Mouse (Mus musculus) retina, embryonic 14.5 days (tissue): Measurements from ENCODE around the gene Hcn1.

Experiments used
- DNase-seq: peaks from one replicate; pipeline ENCODE4 v3.0.0-alpha.2; 2015; ENCODE audit warnings: low spot score

Hcn1 gene

DNA sequence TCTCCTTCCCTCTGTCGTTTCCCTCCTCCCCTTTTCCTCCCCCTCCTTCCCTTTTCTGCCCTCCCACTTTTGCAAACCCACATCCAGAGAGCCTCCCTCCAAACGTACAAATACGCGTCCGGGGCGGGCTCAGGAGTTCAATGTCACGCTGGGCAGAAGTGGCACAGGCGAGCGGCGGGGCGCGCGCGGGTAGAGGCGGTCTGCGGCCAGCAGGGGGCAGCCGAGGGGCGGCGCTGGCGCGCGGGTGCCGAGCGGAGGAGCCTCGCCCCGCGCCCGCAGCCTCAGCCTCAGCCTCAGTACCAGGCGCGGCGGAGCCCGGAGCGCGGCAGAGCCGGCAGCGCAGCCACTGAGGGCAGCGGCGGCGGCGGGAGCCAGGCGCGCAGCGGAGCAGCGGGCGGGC lies at the start of gene Hcn1:
Gene Hcn1 (plus strand): TSS at position 140 of the 400 bp plus-strand sequence.
- DNase-seq: peak; percentile 86

DNA sequence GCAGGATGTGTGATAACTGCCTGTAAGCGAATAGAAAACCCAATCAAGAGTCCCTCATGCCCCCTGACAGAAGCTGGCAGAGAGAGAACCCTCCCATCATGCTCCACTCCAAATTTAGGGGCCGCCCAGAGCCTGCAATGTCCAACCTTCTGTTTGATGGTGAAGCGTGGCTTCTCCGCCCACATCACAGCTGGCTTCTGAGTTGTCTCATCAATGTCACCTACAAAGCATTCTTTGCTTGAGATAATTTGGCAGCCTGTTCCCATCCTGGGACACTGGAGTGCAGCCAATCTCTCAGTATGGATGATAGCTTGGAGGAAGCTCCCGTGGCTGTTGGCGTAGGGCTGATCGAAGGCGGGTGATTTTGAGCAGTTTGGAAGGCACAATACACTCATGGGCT lies 34.9 kb upstream of the Hcn1 start:
- no peak for DNase-seq

DNA sequence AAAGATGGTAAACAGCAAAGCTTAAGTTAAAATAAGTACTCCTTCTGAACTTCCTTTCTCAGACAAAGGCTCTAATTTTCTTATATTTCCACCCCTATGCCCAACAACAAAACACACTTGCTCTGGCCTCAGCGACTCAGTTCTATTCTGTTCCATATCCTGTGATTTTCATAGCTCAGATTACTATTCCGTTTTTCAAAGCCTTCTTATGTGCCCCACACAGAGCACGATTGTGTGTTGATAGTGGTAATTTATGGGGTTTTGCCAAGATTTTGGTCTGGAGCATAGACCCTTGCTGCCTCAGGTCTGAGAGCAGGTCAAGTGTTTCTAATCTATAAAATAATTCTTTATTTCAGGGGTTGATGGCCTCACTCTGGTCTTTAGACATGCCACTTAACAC lies 30.4 kb upstream of the Hcn1 start:
- no peak for DNase-seq

DNA sequence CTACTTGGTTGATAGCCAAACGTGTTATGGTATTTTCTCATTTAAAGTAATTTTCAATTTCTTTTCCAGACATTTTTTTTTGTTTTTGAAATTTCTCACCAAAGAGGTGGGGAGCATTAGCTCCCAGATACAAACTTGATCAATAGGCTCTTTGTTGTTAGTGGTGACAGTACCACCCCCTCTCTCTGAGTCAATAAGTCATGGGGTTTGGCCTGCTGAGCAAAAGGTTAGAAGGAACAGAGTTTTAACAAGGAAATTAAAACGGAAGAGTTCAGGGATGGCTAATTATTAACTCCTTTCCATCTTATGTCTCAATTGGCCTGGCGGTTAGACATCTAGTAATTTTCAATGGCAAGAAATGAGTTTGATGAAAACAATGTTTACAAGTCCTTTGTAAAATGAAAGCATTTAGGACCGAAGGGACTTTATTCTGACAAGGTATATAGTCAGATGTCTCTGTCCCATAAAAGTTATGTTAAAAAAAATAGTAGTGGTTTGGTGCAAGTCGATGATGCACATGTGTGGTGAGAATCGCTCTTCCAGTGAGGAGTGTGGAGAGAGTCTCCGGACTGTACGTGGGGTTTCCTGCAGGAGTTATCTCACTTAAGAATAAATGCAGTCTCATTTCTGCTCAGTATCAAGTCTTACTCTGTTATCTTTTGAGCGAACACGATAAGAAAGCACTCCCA lies 7.5 kb upstream of the Hcn1 start:
- no peak for DNase-seq

DNA sequence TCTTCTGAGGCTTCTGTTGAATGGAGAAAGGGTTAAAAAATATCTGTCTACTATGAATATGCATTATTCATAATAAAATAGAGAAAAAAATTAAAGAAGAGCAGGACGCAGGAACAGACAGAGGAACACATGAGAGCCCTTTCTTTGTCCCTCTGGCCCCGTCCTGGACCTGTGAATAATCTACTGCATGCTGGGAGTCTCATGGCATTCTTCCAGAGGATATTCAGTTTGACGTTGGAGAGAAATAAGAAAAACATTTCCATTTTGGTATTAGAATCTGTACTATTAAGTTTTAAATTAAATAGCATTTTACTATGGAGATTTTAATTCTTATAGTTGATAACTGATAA lies 7.0 kb upstream of the Hcn1 start:
- no peak for DNase-seq

DNA sequence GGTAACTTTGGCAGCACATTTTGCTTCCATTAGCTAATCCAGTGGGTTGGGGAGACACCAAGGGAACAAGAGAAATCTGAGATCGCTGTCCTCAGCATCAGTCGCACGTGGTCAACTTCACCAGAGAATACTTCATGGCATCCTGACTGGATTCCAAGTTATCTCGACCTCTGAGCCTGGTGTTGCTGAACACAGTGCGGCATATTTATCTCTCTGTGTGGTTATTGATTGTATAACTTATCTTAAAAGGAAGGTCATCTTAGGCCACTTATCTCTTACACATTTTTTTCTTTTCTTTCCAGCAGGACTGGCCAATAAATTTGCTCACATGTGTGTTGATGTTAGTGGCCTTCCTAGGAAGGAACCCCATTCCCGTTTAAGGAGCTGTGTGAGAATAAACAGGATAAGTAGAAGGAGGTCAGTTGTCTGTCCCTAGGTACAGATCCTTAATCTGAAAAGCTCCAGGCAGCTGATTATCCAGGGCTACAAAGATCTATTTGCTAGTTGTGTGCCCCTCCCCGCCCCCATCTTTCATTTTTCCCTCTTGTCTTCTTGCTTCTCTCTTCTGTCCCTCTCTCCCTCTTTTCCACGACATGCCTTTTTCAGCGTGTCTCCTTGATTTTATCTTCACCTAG lies 672 bp upstream of the Hcn1 start:
- DNase-seq: no peak

DNA sequence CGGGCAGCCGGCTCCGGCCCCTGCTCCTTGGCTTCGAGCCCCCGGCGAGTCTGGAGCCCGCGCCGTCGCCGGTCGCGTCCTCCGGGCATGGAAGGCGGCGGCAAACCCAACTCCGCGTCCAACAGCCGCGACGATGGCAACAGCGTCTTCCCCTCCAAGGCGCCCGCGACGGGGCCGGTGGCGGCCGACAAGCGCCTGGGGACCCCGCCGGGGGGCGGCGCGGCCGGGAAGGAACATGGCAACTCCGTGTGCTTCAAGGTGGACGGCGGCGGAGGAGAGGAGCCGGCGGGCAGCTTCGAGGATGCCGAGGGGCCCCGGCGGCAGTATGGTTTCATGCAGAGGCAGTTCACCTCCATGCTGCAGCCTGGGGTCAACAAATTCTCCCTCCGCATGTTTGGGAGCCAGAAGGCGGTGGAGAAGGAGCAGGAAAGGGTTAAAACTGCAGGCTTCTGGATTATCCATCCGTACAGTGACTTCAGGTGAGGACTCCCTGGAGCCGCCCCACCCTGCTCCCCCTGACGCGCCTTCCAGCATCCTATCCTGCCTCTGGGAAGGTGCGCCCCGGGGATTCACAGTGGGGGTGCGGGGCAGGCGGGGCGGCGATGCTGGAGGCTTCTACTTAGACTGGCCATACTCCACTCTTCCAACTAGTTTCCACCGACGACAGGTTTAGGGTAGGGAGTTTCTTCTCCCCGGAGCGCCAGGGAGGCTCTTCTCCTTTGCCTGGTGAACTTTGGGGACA lies 668 bp downstream of the Hcn1 start:
- peak; percentile 34 for DNase-seq

DNA sequence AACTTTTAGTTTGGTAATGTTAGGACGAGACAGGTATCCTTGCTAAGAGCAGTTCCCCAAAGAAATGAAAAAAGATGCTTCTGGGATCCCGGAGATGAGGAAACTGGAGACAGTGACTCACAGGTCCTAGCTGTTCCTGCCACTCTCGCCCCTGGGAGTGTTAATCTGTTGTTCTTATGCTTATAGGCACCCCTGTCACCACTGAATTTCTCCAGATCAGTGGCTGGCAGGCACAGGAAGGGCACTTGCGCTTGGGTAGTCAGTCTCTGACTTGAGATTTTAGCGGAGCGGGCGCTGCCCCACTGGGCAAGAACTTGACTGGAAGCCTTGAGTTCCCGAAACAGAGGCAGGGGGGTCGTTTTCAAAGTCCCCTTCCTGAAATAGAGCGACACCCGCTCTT lies 1.3 kb downstream of the Hcn1 start:
- peak; percentile 37 for DNase-seq

DNA sequence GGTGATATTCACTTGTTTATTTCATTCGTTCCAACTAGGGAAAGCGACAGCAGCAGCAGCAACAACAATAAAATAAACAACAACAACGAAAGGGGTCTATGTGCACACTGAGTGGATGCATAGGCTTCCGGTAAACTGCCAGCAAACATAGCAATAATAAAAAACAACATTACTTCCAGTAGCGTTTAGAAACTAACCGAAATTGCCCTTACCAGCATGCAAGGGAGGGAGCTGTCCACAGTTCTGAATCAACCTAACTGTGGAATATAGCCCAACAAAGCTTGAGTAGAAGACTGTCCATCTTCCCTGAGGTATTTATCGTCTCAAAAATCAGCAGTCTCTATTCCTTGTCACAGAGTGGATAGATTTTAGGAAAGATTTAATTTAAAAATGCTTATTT lies 2.0 kb downstream of the Hcn1 start:
- peak; percentile 75 for DNase-seq

DNA sequence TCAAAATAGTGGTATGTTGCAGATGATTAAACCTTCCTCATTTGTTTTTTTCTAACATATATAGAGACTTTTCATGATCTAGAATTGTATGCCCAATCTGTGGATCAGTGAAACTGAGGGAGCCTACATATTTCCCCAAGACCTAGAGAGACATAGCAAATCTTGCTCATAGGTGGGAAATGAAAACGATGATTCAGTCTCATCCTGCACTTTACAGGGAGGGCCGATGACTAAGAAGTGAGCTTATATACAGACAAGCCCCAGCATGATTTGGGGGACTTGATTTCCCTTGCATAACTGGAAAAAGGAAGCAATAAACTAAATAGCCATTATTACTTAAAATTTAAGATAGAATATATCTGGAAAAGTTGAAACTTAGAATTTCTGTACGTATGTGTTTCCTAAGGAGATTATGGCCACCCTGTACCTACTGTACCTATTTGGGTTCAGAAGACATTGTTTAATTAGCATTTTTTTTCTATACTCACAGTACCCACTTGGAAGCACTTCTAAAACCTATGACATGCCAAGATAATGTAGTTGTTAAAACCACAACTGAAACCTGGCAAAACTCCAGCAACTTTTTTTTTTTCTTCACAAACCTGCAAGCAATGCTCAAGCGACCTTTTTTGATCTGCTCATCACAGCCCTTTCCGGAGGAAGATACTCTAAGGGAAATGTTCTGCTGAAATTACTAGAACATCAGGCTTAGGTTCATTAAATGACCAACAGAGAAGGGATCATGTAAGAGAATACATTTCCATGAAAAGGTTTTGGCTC lies 3.0 kb downstream of the Hcn1 start:
- DNase-seq: no peak

DNA sequence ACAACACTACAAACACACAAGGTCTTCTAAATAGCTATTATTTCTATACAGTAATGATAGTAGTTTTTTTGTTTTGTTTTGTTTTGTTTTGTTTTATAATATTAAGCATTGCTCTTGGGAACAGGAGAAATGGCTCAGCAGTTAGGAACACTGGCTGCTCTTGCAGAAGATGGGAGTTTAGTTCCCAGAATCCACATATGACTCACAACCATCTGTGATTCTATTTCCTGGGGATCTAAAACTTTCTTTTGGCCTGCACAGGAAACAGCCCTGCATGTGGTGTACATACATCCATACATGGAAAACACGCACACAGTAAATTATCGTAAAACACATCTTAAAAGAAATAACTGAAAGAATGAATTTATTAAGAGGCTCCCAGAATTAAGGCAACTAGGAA lies 9.8 kb downstream of the Hcn1 start:
- DNase-seq: no peak

DNA sequence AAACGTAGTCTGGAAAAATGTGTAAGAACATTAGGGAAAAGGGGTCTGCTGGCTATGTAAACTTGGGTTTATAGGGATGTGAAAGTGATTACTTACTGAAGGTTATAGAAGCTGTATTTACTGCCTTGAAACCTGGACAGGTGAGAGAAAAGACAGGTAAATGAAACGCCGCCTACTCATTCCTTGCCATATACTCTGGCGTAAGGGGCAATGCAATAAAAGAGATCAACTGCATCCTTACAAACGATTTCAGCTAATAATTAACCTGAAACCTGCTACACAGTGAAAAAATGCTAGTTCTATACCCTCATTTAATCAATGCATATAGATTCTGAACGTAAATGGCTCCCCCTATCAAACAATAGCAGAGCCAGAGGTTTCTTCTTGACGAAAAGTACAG lies 17.4 kb downstream of the Hcn1 start:
- no peak for DNase-seq

DNA sequence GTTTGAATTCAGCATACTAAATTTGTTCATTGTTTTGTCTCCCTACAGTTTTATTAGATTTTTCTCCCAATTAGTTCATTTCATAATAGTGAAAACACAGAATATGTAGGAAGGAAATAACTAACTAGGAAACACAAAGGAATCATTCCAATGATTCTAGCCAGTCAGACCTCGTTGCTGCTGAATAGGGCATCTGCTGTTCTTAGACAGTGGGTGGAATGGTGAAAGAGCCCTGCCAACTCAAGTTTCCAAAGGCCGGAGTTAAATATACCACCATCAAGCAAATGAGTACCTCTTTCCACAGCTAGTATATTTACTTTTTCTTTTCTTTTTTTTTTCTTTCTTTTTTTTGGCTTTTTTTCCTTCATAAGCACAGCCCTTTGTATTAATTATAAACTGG lies 55.4 kb downstream of the Hcn1 start:
- no peak for DNase-seq

DNA sequence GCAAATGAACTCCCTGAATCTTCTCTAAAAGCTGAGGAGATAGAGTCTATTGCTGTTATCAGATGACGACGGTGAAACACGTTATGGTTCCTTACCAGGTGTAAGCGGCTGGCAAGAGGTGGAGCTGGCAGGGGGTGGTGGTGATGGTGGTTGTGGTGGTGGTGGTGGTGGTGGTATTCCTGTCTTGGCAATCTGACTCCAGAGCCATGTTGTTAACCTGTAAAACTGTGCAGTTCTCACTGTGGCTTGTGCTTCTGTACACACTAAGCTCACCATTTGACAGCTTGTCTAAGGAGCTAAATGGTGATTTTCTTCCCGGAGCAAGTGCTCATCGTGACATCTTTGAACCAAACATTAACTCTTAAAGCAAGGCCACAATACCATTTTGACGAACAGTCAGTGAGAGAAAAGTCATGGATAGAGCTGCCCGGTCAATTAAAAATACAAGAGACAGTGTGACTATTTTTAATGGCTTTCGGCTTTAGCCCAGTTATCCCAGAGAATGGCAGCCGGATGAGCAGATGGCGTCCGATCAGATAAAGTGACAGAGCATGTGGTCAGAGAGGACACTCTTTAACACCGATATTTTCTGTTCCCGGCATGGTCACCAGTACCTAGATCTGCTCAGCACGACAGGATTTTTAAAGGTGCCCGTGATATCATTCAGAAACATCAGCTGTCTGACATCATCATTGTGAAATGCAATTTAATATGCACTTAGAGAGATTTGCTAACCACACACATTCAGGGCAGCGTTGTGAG lies 56.5 kb downstream of the Hcn1 start:
- peak; percentile 28 for DNase-seq

DNA sequence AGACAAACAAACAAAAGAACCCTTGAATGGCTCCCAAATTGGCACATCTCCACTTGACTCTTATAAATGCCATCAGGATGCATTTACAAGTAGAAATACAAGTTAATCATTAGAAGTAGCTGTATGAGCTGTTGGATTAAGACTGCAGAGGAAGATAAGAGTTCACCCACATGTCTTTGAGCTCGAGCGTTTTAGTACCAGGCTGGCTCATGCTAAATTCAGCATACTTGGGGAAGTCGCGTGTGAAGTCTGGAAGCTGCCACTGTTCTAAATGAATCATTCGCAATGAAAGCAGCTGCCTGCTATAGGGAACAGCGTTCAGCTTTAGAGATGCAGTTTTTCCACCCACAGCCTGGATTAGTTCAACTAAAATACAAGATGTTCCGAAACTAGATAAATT lies 57.4 kb downstream of the Hcn1 start:
- peak; percentile 13 for DNase-seq

DNA sequence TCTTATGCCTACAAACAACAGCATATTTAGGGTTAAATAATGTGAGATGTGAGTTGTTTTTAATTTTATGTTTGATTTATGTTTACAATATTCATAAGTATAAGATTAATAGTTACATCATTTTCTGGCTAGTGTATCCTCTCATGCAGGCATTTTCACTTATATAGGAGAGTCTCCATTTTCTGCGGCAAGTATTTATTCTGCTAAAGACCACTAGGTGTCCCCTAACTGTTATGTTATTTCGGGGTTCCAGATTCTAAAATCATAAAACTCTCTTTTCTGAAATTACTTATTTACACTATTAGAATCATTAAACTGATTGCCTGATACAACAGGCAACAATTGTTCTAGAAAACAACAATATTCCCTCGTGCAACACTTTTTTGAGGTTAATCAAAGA lies 60.5 kb downstream of the Hcn1 start:
- DNase-seq: peak; percentile 10

DNA sequence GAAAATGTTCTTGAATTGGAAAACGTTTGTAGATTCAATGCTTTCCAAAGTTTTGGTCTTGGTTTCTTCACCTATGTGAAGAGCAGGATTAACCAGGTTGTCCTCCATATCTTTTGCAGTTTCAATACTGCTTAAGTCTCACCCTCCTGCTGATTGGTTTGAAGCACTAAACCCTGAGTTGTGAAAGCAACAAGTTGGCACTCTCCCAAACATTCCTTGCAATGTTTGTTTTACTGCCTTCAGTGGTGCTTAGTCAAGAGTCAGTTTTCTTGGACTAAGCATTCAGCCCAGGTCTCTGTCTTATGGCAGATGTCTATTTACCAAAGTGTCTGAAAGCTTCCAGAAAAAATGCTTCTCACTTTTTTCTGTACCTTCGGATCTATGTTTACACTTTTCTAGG lies 67.2 kb downstream of the Hcn1 start:
- no peak for DNase-seq

DNA sequence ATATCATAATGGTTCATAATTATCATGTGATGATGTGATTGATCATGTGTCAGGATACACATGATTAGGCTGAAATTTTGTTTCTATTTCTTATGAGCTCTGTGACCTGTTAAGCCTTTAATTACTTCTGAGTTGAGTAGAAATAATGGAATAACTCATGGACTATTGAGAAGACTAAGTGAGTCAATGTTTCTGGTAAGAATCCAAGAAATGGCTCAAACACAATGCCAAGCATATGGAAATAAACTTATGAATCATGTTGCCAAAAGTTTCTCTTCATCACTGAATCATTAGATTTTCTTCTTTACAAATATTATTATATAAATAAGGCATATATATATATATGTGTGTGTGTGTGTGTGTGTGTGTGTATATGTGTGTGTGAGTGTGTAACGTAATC lies 69.7 kb downstream of the Hcn1 start:
- DNase-seq: no peak

DNA sequence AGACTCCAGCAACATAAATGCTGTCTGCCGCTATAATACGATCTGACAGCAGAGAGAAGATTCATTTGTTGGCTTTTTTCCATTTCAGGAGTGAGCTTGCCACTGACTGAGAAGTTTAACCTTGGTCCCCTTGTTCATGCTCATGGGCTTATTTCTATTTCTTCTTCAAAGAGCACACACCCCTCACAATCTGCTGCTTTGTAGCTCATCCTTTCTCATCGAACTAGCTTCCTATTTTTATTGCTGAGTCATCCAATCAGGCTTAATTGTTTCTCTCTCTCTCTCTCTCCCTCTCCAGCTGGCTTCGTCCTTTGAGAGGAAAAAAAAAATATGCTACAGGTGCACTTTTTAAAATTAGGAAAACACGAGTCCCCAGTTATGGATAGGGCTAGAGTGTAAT lies 74.3 kb downstream of the Hcn1 start:
- no peak for DNase-seq

DNA sequence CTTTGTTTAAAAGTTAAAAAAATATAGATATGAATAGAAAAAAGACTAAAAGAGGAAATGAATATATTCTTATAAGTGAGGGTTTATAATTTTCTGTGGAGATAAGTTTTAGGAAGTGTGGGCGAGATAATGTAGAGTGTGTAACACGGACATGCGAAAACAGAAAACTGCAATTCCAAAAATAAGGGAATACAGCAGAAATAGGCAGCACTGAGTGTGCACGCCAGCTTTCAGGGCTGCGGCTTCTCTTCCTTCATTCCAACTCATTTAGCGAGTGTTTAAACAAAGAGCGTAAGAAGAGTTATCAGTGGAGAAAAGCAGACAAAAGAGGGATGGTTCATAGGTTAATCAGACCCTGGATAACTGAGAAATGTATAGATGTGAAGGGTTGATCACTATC lies 85.5 kb downstream of the Hcn1 start:
- no peak for DNase-seq

DNA sequence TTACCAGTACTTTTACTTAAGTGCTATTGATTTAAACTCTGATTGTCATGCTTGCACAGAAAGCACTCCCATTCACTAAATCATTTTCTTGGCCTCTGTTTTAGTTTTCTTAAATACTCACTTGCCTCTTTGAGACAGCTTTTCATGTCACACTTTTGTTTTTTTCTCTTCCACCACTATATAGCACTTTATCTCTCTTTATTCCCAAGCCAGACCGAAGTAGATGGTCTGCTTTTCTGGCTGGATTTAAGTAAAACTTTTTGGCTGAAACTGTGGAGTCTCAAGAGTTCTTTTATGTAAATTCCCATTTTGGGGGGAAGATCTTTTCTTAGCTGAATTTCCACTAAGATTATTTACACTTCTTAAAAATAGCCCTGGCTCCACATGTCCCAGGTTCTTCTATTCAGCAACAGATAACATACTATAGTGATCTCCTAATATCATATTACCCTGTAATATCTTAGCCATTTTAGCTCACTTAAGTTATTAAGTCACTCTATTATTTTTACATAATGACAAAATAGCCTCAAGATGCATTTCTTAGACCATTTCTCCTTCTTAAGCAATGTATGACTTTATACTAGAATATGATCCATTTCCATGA lies 92.7 kb downstream of the Hcn1 start:
- DNase-seq: no peak

DNA sequence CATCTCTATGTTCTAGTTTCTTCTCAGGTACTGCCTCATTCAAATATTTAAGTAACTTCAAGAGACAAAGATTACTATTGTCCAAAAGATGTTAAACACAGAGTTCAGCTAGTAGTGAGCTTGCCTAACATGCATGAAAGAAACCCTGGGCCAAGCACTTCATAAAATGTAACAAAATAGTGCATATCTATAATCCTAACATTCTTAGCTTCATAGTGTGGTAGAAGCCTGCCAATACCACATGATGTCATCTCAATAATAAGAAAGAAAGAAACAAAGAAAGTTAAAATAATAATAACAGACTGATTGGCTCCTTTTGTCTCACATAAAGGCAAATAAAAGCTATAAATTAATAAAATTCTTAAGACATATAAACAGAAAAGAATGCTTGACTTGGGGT lies 103.5 kb downstream of the Hcn1 start:
- DNase-seq: no peak
